ENCODE assay signal across 21 mouse cellular contexts in genomic region chr11:86369860-86370259, GRCm38 (mm10). TPM values are rescaled to one million over a fixed set of nuclear protein-coding genes. Genes with fewer than 3 reads are reported as not detected.
DNase-seq lines count a peak whose midpoint lies in the region; TF ChIP-seq lines count a peak whose summit lies in the region.
"Had no signal": no experiment of that assay in that cellular context is flagged by ENCODE, and none has a peak within 500 bp of the region (broad histone marks: within the 10 kb centered on the region; RNA-seq: fewer than 3 reads in every experiment).

No protein-coding gene starts in this region.

- H3K36me3 ChIP-seq in heart, embryonic 10.5 days = no peaks in the 10 kb centered on the region
- no peaks in the 10 kb centered on the region for H3K36me3 ChIP-seq in kidney, adult 2 months (ENCODE audit: control insufficient read depth, insufficient read depth, low read length)
- H3K36me3 ChIP-seq: embryonic facial prominence, embryonic 15.5 days; forebrain, embryonic 15.5 days; G1E; heart, embryonic 12.5 days; hindbrain, embryonic 10.5 days had no signal

- 81% methylated on average over 5 of the region's 5 CpGs for WGBS in heart, embryonic 10.5 days
- WGBS in cerebellum, adult 2 months = 83% methylated on average over 5 of the region's 5 CpGs
- 82% methylated on average over 5 of the region's 5 CpGs for WGBS in kidney, adult 2 months

- H3K4me1 ChIP-seq in heart, embryonic 10.5 days = no peaks in the 10 kb centered on the region; the same call in 1 of the 2 replicates
- H3K4me1 ChIP-seq in cerebellum, adult 2 months (ENCODE audit: control insufficient read depth, insufficient read depth, low read length) = no peaks in the 10 kb centered on the region
- no peaks in the 10 kb centered on the region for H3K4me1 ChIP-seq in kidney, adult 2 months (ENCODE audit: control insufficient read depth, insufficient read depth, low read length)
- H3K4me1 ChIP-seq: embryonic facial prominence, embryonic 15.5 days; forebrain, embryonic 15.5 days; heart, embryonic 12.5 days; hindbrain, embryonic 10.5 days had no signal

- no peak overlapping the region for H3K4me3 ChIP-seq in heart, embryonic 10.5 days
- no peak overlapping the region for H3K4me3 ChIP-seq in cerebellum, adult 2 months (replicated peaks; ENCODE audit: insufficient read depth, low read depth, low read length)
- no peak overlapping the region for H3K4me3 ChIP-seq in kidney, adult 2 months (ENCODE audit: insufficient read depth, low read depth, low read length)
- H3K4me3 ChIP-seq: embryonic facial prominence, embryonic 15.5 days; forebrain, embryonic 15.5 days; heart, adult 2 months; heart, embryonic 12.5 days; hindbrain, embryonic 10.5 days had no signal

- no peak for TF ChIP-seq CTCF in cerebellum, adult 2 months (IDR thresholded peaks at IDR 0.05; ENCODE audit: borderline replicate concordance, insufficient read depth, low read depth, low read length)
- no peak for TF ChIP-seq CTCF in kidney, adult 2 months (conservative IDR thresholded peaks at IDR 0.05; ENCODE audit: insufficient read depth, insufficient read length, low read depth, low read length)

- no peaks in the 10 kb centered on the region for H3K27me3 ChIP-seq in heart, embryonic 10.5 days (ENCODE audit: insufficient read depth, poor library complexity, severe bottlenecking)
- no peaks in the 10 kb centered on the region for H3K27me3 ChIP-seq in cerebellum, adult 2 months (ENCODE audit: control insufficient read depth, insufficient read depth, low read length)
- no peaks in the 10 kb centered on the region for H3K27me3 ChIP-seq in kidney, adult 2 months (replicated peaks; ENCODE audit: control insufficient read depth, insufficient read depth, low read length)
- H3K27me3 ChIP-seq: embryonic facial prominence, embryonic 15.5 days; forebrain, embryonic 15.5 days; heart, embryonic 12.5 days had no signal

- DNase-seq in heart, adult 11 months = peak; percentile 55
- no peak for DNase-seq in heart, embryonic 10.5 days (ENCODE audit: low spot score)
- peak; percentile 19 for DNase-seq in T-cell, adult 2 months (ENCODE audit: low spot score)
- DNase-seq in thymus, postnatal 0 days (ENCODE audit: low spot score) = peak; percentile 32
- DNase-seq in thymus, postnatal 36 days = peak; percentile 34 to 45
- DNase-seq in cerebellum, adult 2 months = no peak
- no peak for DNase-seq in spleen, postnatal 10 days (ENCODE audit: low spot score in 2 of 2)
- no peak for DNase-seq in kidney, adult 2 months
- DNase-seq: adrenal gland, postnatal 25 days; B cell, adult 2 months; cerebellum, adult 18-20 months; cerebellum, postnatal 10 days; embryo, embryonic 11 days; gastrocnemius, postnatal 10 days; heart, adult 2 months had no signal

- no peaks in the 10 kb centered on the region for H3K9me3 ChIP-seq in heart, embryonic 10.5 days
- H3K9me3 ChIP-seq: embryonic facial prominence, embryonic 15.5 days; forebrain, embryonic 15.5 days; G1E; heart, embryonic 12.5 days; hindbrain, embryonic 10.5 days had no signal

- H3K27ac ChIP-seq in heart, embryonic 10.5 days = no peak overlapping the region
- no peak overlapping the region for H3K27ac ChIP-seq in cerebellum, adult 2 months (ENCODE audit: insufficient read depth, low read length)
- H3K27ac ChIP-seq in kidney, adult 2 months (ENCODE audit: insufficient read depth, low read depth, low read length) = no peak overlapping the region
- H3K27ac ChIP-seq: embryonic facial prominence, embryonic 15.5 days; forebrain, embryonic 15.5 days; heart, adult 2 months; hindbrain, embryonic 10.5 days; hindbrain, embryonic 14.5 days had no signal

- no peak for TF ChIP-seq POLR2A in cerebellum, adult 2 months (IDR thresholded peaks at IDR 0.05; ENCODE audit: borderline replicate concordance, insufficient read depth, low read length)
- TF ChIP-seq POLR2A in kidney, adult 2 months (IDR thresholded peaks at IDR 0.05; ENCODE audit: low read depth, low read length) = no peak

RNA-seq across cellular contexts. Expression of gene Med13, which starts 12.5 kb away (rescaled TPM):
- polyA plus RNA-seq in heart, embryonic 10.5 days (2016; fragmentation: Nextera tagmentation; extraction: Ambion mirVana) = 4.1 and 7.5 TPM in 2 replicates
- polyA plus RNA-seq in thymus, postnatal 0 days (2015; fragmentation: Nextera tagmentation; extraction: Ambion mirVana) = 10.0 and 15.1 TPM in 2 replicates
- 21.4 and 23.6 TPM in 2 replicates for polyA plus RNA-seq in cerebellum, adult 2 months (2012; rRNA removed)
- polyA plus RNA-seq in kidney, adult 2 months (2012; rRNA removed) = 19.1 and 19.4 TPM in 2 replicates

Comparison
In these comparisons a context has a peak if more than half of its experiments do, and no peak if none do; other contexts are left out.
1. DNase-seq: peak in heart, adult 11 months (single experiment), T-cell, adult 2 months (single experiment), thymus, postnatal 0 days (single experiment) and thymus, postnatal 36 days (2 of 2); none in heart, embryonic 10.5 days (single experiment), cerebellum, adult 2 months (0 of 2), spleen, postnatal 10 days (0 of 2) and kidney, adult 2 months (single experiment).